Mouse (Mus musculus) cerebellum, adult 2 months (tissue): ENCODE data around the gene Trim38.

Experiments
- CTCF ChIP-seq: fragments of 200-500 bp; IDR thresholded peaks from 2 replicates; pipeline ENCODE4 v1.5.1; 2011; ENCODE audit warnings: low read depth, mild to moderate bottlenecking, control low read depth, low read length, moderate library complexity, borderline replicate concordance; ENCODE audit not compliant: insufficient read depth
- POLR2A ChIP-seq: fragments of 200-500 bp; IDR thresholded peaks from 2 replicates; pipeline ENCODE4 v1.6.1; 2011; ENCODE audit warnings: low read length, control low read depth, borderline replicate concordance; ENCODE audit not compliant: insufficient read depth

- no peak for TF ChIP-seq POLR2A
- no peak for TF ChIP-seq CTCF
Observed at GRCm38 (mm10) chr13:23743963-23744362, 25.8 kb upstream of the Trim38 start.
